Mouse (Mus musculus) E14TG2a.4 (cell line): ENCODE measurements around the gene Met.

Source experiments
- CTCF ChIP-seq: conservative IDR thresholded peaks from 2 replicates; pipeline ENCODE4 v1.5.1; 2014; ENCODE audit warnings: low read length
- NANOG ChIP-seq: IDR thresholded peaks from 2 replicates; pipeline ENCODE4 v1.6.1; 2014; ENCODE audit warnings: borderline replicate concordance, low read length, mixed read lengths

DNA sequence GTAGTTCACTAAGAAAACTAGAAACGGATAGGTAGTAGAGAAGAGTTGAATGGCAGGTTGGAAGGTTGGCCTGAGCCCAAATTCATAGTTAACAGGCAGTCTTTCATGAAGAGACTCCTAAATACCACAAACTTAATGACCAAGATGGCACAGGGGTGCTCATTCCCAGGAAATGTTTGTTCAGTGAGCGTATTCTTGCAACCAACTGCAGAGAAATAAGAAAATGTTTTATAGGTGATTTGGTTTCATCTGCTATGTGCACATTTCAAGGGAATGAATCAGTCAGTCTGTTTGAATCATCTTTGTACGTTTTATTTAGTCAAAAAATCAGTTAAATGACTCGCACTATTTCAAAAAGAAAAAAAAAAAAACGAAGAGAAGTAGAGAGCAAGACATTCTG, 21.6 kb downstream of the Met start:
- TF ChIP-seq CTCF (no peak), NANOG (no peak)
